Mouse (Mus musculus) spleen, adult 2 months (tissue): ENCODE results near the gene Foxp4.

Experiments used
- CTCF ChIP-seq: fragments of 200-500 bp; IDR thresholded peaks from 2 replicates; pipeline ENCODE4 v1.5.1; 2011; ENCODE audit warnings: mild to moderate bottlenecking, inconsistent platforms; ENCODE audit not compliant: insufficient read depth, insufficient read length, insufficient replicate concordance; ENCODE audit errors: extremely low read depth
- POLR2A ChIP-seq: fragments of 200-500 bp; IDR thresholded peaks from 2 replicates; pipeline ENCODE4 v1.6.1; 2011; ENCODE audit warnings: low read depth, low read length, inconsistent platforms

GRCm38 (mm10) chr17:47973563-47974472 is 49.4 kb upstream of the Foxp4 start:
- TF ChIP-seq POLR2A = no peak
- TF ChIP-seq CTCF = no peak
